Mouse (Mus musculus): ENCODE results near the gene Thsd4.
"Not testable (repeated sequence)": the region's sequence is repeated elsewhere in the genome, so short reads cannot be mapped to it uniquely, and the experiment has no call there.

Thsd4 gene

GRCm38 (mm10) chr9:60308182-60308581 is 213.7 kb downstream of the Thsd4 start:
- no peak for DNase-seq (ENCODE audit: low spot score in 2 of 2)

GRCm38 (mm10) chr9:60307469-60307868 is 214.4 kb downstream of the Thsd4 start:
- no peak for DNase-seq (ENCODE audit: low spot score in 2 of 2)

GRCm38 (mm10) chr9:60306241-60306640 is 215.6 kb downstream of the Thsd4 start:
- no peak for DNase-seq (ENCODE audit: low spot score in 2 of 2)

- no peak for DNase-seq (ENCODE audit: low spot score in 2 of 2)
These were observed 216.5 kb downstream of the Thsd4 start for GRCm38 (mm10) chr9:60305204-60305840.

- peak in 1 of 2 experiments; percentile 23 for DNase-seq (ENCODE audit: low spot score in 2 of 2)
These were observed 225.6 kb downstream of the Thsd4 start for GRCm38 (mm10) chr9:60296276-60296675.

- DNase-seq (ENCODE audit: low spot score in 2 of 2), result no peak
These were observed 226.6 kb downstream of the Thsd4 start for GRCm38 (mm10) chr9:60295199-60295598.

- no peak for DNase-seq (ENCODE audit: low spot score in 2 of 2)
These were observed 228.7 kb downstream of the Thsd4 start for GRCm38 (mm10) chr9:60293129-60293528.

GRCm38 (mm10) chr9:60290780-60291179 is 231.1 kb downstream of the Thsd4 start:
- no peak for DNase-seq (ENCODE audit: low spot score in 2 of 2)

GRCm38 (mm10) chr9:60288789-60289188 is 233.1 kb downstream of the Thsd4 start:
- DNase-seq (ENCODE audit: low spot score in 2 of 2), result no peak

- no peak for DNase-seq (ENCODE audit: low spot score in 2 of 2)
These were observed 235.5 kb downstream of the Thsd4 start for GRCm38 (mm10) chr9:60286390-60286789.

GRCm38 (mm10) chr9:60285047-60285462 is 236.8 kb downstream of the Thsd4 start:
- no peak for DNase-seq (ENCODE audit: low spot score in 2 of 2)

GRCm38 (mm10) chr9:60284318-60284717 is 237.5 kb downstream of the Thsd4 start:
- DNase-seq (ENCODE audit: low spot score in 2 of 2), result no peak

- no peak for DNase-seq (ENCODE audit: low spot score in 2 of 2)
These were observed 238.3 kb downstream of the Thsd4 start for GRCm38 (mm10) chr9:60283546-60283945.

GRCm38 (mm10) chr9:60281281-60281680 is 240.6 kb downstream of the Thsd4 start:
- DNase-seq (ENCODE audit: low spot score in 2 of 2), result no peak

GRCm38 (mm10) chr9:60280786-60281185 is 241.1 kb downstream of the Thsd4 start:
- DNase-seq (ENCODE audit: low spot score in 2 of 2), result no peak

- DNase-seq (ENCODE audit: low spot score in 2 of 2), result no peak
These were observed 242.3 kb downstream of the Thsd4 start for GRCm38 (mm10) chr9:60279556-60279955.

GRCm38 (mm10) chr9:60276351-60276750 is 245.5 kb downstream of the Thsd4 start:
- DNase-seq (ENCODE audit: low spot score in 2 of 2), result no peak

GRCm38 (mm10) chr9:60275410-60276159 is 246.3 kb downstream of the Thsd4 start:
- DNase-seq (ENCODE audit: low spot score in 2 of 2), result no peak

GRCm38 (mm10) chr9:60274503-60274902 is 247.3 kb downstream of the Thsd4 start:
- DNase-seq (ENCODE audit: low spot score in 2 of 2), result no peak

GRCm38 (mm10) chr9:60272345-60272744 is 249.5 kb downstream of the Thsd4 start:
- DNase-seq (ENCODE audit: low spot score in 2 of 2), result not testable (repeated sequence)

GRCm38 (mm10) chr9:60271940-60272339 is 249.9 kb downstream of the Thsd4 start:
- no peak for DNase-seq (ENCODE audit: low spot score in 2 of 2)

- DNase-seq (ENCODE audit: low spot score in 2 of 2), result no peak
These were observed 252.0 kb downstream of the Thsd4 start for GRCm38 (mm10) chr9:60269807-60270206.

GRCm38 (mm10) chr9:60267273-60267626 is 254.6 kb downstream of the Thsd4 start:
- DNase-seq (ENCODE audit: low spot score in 2 of 2), result no peak
